Mouse (Mus musculus): ENCODE results near the gene Fam222b. TPM values are rescaled to one million over a fixed set of nuclear protein-coding genes. Genes with fewer than 3 reads are reported as not detected.
A peak's percentile ranks its signal among the peaks of the same experiment; 100 is the strongest.
"Not testable (repeated sequence)": the region's sequence is repeated elsewhere in the genome, so short reads cannot be mapped to it uniquely, and the experiment has no call there.

Gene Fam222b
- polyA plus RNA-seq (2015; fragmentation: Nextera tagmentation; extraction: Ambion mirVana), result 14.1 and 16.2 TPM in 2 replicates

DNA sequence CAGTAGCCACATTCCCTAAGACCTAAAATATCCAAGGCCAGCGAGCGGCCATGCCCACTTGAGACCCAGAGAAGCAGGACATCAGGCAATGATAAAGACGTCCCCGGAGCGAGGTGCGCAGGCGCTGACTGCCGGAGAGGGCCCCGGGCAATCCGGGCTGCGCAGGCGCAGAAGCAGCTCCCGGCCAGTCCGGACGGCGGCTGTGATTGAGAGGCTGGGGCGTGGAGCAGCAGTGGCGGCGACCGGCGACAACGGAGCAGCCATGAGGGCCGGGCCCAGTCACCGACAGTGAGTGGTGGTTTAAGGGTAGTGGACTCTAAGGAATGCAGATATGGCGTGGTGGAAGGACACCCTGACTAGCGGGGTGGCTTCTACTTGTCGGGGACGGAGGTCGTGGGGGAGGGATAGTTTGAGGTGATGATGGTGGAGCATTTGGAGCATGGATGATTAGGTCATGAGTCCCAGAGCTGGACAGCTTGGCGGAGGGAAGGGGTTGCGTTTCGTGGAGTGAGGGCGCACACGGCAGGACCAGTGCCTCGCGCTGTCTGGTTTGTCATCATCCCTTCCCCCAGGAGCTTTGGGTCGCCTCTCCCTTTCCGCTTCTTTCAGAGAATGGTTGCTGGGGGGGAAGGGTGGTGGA lies at the start of gene Fam222b:
Fam222b (plus strand) TSS at position 157 of the 640 bp plus-strand sequence.
- Histone ChIP-seq H3K36me3 (no peaks in the 10 kb centered on the region), H3K4me1 (replicated peaks) (peaks cover 31% of the 10 kb centered on the region), H3K27me3 (no peaks in the 10 kb centered on the region), H3K4me2 (peak within 1 kb of the TSS; percentile 83), H3K27ac (peak within 1 kb of the TSS; percentile 92), H3K9me3 (replicated peaks) (no peaks in the 10 kb centered on the region), H3K4me3 (peak within 1 kb of the TSS; percentile 95), H3K9ac (peak within 1 kb of the TSS; percentile 90)
- WGBS, result under 1% methylated on average over 38 of the region's 38 CpGs
- ATAC-seq (replicated peaks; ENCODE audit: insufficient number of reproducible peaks, insufficient read depth, low FRiP score, low read depth), result peak; percentile 95

DNA sequence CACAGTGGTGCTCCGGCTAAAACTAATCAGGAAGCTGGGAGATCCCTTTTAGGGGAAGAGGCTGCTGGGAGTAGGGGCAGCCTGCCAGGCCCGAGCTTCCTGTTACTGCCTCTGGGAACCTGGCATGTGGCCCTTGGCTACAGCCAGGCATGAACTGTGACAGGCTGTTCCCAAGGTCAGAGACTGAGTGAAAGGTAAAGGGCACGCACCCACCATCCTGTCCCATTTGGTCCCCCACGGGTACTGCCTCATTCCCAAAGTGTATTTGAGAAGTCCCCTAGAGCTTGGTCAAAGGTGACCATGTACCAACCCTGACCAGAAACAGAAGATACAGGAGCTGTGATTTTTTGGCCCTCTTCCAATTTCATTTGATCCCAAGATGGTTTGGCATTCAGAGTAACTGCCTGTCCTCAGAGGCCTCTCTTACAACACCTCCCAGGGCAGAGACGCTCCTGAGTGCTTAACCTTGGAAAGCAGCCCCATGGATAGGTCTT lies 49.7 kb upstream of the Fam222b start:
- H3K36me3 ChIP-seq, result peaks cover 7% of the 10 kb centered on the region
- H3K4me1 ChIP-seq (replicated peaks), result peaks cover 16% of the 10 kb centered on the region
- ATAC-seq (replicated peaks; ENCODE audit: insufficient number of reproducible peaks, insufficient read depth, low FRiP score, low read depth), result peak; percentile 94
- H3K4me2 ChIP-seq, result peak overlapping the region; percentile 24
- no peaks in the 10 kb centered on the region for H3K27me3 ChIP-seq
- 24% methylated on average over 5 of the region's 5 CpGs for WGBS
- H3K9me3 ChIP-seq (replicated peaks), result no peaks in the 10 kb centered on the region
- no peak overlapping the region for H3K4me3 ChIP-seq
- H3K27ac ChIP-seq, result peak overlapping the region; percentile 91
- H3K9ac ChIP-seq, result no peak overlapping the region

DNA sequence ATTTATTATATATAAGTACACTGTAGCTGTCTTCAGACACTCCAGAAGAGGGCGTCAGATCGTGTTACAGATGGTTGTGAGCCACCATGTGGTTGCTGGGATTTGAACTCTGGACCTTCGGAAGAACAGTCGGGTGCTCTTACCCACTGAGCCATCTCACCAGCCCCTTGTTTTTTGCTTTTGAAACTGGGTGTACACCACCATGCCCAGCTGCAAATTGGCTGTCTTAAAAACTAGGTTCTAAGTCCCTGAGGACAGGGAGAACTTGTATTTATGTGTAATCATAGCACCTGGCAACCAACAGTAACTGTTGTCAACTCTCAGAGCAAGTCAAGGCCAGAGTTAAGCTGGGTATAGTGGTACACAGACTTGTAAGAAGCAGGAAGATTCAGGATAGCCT lies 45.8 kb upstream of the Fam222b start:
- not testable (repeated sequence) for H3K4me2 ChIP-seq; H3K27ac ChIP-seq; H3K4me3 ChIP-seq; ATAC-seq (replicated peaks; ENCODE audit: insufficient number of reproducible peaks, insufficient read depth, low FRiP score, low read depth); H3K9ac ChIP-seq; H3K27me3 ChIP-seq; H3K9me3 ChIP-seq (replicated peaks)
- peaks cover 24% of the 10 kb centered on the region for H3K36me3 ChIP-seq
- H3K4me1 ChIP-seq (replicated peaks), result peaks cover 16% of the 10 kb centered on the region
- WGBS, result 81% methylated on average over 4 of the region's 4 CpGs

DNA sequence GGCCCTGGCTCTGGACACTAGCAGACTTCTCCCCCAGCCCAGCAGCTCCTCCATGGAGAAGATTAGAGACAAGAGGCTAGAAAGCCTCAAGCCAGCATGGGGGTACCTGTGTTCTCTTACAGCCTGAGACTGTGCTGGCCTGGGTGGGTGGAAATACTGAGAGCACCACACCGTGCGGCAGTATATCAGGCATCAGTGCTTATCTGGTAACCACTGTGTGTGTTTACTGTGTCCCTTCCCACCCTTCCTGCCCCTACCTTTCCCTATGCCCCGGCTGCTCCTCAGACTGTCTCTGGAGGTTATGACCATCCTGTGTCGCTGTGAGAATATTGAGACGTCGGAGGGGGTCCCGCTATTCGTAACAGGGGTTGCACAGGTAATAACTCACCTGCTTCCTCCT lies 41.4 kb upstream of the Fam222b start:
- H3K27me3 ChIP-seq, result no peaks in the 10 kb centered on the region
- no peak overlapping the region for H3K4me3 ChIP-seq
- no peaks in the 10 kb centered on the region for H3K4me1 ChIP-seq (replicated peaks)
- no peaks in the 10 kb centered on the region for H3K9me3 ChIP-seq (replicated peaks)
- no peak overlapping the region for H3K4me2 ChIP-seq
- H3K9ac ChIP-seq, result no peak overlapping the region
- H3K36me3 ChIP-seq, result peaks cover 54% of the 10 kb centered on the region
- no peak overlapping the region for H3K27ac ChIP-seq
- ATAC-seq (replicated peaks; ENCODE audit: insufficient number of reproducible peaks, insufficient read depth, low FRiP score, low read depth), result no peak
- 86% methylated on average over 8 of the region's 8 CpGs for WGBS

DNA sequence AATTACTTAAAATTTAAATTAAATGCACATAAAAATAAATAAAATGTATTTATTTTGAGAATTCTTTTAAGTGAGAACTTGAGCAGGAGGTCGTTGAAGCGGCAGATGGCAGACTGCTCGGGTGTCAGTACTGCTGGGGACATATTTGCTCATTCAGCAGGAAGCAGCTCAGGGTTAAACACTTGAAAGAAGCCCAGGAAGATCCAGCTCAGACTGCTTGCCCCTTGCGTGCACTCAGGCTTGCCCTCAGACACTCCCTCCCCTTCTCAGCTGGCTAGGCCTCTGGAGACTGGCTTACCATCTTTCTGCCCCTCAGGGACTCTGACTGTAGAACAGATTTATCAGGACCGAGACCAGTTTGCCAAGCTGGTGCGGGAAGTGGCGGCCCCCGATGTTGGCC lies 37.5 kb upstream of the Fam222b start:
- ATAC-seq (replicated peaks; ENCODE audit: insufficient number of reproducible peaks, insufficient read depth, low FRiP score, low read depth), result no peak

DNA sequence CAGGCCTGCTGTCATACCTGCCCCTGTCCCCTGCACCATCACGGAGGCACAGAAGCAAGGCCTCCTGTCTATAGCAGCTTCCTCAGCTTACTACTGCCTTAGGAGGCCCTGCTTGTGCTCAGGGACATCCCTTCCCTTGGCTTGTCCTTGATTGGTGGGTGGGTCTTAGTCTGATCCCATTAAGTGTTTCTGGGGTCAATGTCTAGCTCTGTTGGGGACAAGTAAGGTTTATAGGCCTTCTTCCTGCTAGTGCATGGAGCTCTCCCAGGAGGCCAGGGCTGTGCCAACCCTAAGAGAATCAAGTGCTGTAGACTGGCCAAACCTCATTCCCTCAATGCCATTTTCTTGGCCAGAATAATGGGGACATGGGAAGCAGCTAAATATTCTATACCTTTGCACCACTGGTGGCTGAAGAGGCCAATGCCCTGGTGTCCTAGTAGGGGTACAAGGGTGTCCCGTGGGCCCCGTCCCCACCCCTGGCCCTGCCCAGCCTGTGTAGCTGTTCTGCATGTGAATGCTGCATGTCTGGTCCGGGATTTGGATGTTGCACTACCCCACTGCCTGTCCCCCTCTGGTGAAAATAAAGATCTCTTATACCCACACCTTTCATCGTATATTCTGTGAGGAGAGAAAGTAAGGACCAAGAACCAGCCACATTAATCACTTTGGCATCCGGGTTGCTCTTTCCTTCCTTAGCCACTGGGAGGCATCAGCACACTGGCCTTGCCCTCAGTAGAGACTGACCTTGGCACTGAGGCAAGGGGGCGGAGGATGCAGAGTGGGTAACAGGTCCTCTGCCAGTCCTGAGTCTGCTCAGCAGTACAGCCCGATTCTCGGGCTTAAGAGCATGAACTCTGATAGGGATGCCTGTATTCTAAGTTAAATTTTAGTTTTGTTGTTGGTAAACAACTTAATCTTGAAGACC lies 34.4 kb upstream of the Fam222b start:
- no peak overlapping the region for H3K27ac ChIP-seq
- peak; percentile 78 for ATAC-seq (replicated peaks; ENCODE audit: insufficient number of reproducible peaks, insufficient read depth, low FRiP score, low read depth)
- 0 out of 2 replicates have a peak, but pooled peaks cover 3% of the 10 kb centered on the region for H3K4me1 ChIP-seq (replicated peaks)
- no peaks in the 10 kb centered on the region for H3K27me3 ChIP-seq
- peaks cover 41% of the 10 kb centered on the region for H3K36me3 ChIP-seq
- WGBS, result 42% methylated on average over 9 of the region's 9 CpGs
- no peak overlapping the region for H3K4me3 ChIP-seq
- H3K4me2 ChIP-seq, result no peak overlapping the region
- H3K9ac ChIP-seq, result no peak overlapping the region
- no peaks in the 10 kb centered on the region for H3K9me3 ChIP-seq (replicated peaks)

More for the DNA sequence above, 37.5 kb upstream of the Fam222b start:
- H3K4me2 ChIP-seq, result no peak overlapping the region
- no peak overlapping the region for H3K9ac ChIP-seq
- WGBS, result 82% methylated on average over 8 of the region's 8 CpGs
- peaks cover 51% of the 10 kb centered on the region for H3K36me3 ChIP-seq
- H3K27me3 ChIP-seq, result no peaks in the 10 kb centered on the region
- H3K4me3 ChIP-seq, result no peak overlapping the region
- 0 out of 2 replicates have a peak, but pooled peaks cover 3% of the 10 kb centered on the region for H3K4me1 ChIP-seq (replicated peaks)
- no peaks in the 10 kb centered on the region for H3K9me3 ChIP-seq (replicated peaks)
- no peak overlapping the region for H3K27ac ChIP-seq

DNA sequence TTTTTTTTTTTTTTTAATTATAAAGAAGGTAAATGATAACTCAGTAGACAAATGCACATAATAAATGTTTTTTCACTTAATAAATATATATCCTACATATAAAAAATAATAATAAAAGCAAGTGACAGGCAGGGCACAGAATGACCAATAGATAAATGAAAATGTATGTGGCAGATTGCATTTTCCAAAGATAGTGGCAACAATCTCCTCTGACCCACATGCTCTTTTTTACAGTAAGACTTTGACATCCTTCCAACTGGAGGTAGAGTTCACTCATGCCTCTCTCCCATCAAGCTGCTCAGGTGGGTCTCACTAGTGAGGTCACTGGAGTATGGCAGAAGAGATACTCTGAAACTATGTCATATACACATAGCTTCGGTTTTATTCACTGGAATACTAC lies 31.9 kb upstream of the Fam222b start:
- ATAC-seq (replicated peaks; ENCODE audit: insufficient number of reproducible peaks, insufficient read depth, low FRiP score, low read depth), result no peak
- 69% methylated on average over 1 of the region's 1 CpGs for WGBS

DNA sequence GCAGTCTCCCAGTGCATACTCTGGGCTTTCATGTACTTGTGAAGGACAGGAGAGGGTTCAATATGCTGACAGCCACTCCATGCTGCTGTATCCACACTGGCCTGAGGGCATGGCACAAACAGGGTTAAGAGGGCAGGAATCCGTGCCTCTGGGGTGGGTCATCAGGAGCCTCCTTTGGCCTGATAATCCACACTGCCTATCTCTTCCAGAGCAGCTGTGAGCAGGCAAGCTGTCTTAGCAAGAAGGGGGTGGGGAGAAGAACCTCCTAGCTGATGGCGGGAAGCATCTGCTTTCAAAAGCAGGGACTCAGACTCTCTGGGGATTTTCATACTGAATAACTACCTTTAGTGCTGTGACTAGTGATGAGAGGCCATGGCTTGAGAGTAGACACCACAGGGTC lies 28.6 kb upstream of the Fam222b start:
- H3K9me3 ChIP-seq (replicated peaks), result no peaks in the 10 kb centered on the region
- H3K27ac ChIP-seq, result no peak overlapping the region
- no peaks in the 10 kb centered on the region for H3K27me3 ChIP-seq
- H3K4me3 ChIP-seq, result no peak overlapping the region
- ATAC-seq (replicated peaks; ENCODE audit: insufficient number of reproducible peaks, insufficient read depth, low FRiP score, low read depth), result no peak
- WGBS, result 26% methylated on average over 2 of the region's 2 CpGs
- H3K4me2 ChIP-seq, result no peak overlapping the region
- no peaks in the 10 kb centered on the region for H3K36me3 ChIP-seq
- H3K4me1 ChIP-seq (replicated peaks), result no peaks in the 10 kb centered on the region; the same call in 1 of the 2 replicates
- H3K9ac ChIP-seq, result no peak overlapping the region

More for the DNA sequence above, 31.9 kb upstream of the Fam222b start:
- Histone ChIP-seq H3K27me3 (no peaks in the 10 kb centered on the region), H3K4me1 (replicated peaks) (0 out of 2 replicates have a peak, but pooled peaks cover 3% of the 10 kb centered on the region), H3K4me2 (no peak overlapping the region), H3K4me3 (no peak overlapping the region), H3K9ac (no peak overlapping the region), H3K27ac (no peak overlapping the region), H3K36me3 (peaks cover 21% of the 10 kb centered on the region), H3K9me3 (replicated peaks) (no peaks in the 10 kb centered on the region)

DNA sequence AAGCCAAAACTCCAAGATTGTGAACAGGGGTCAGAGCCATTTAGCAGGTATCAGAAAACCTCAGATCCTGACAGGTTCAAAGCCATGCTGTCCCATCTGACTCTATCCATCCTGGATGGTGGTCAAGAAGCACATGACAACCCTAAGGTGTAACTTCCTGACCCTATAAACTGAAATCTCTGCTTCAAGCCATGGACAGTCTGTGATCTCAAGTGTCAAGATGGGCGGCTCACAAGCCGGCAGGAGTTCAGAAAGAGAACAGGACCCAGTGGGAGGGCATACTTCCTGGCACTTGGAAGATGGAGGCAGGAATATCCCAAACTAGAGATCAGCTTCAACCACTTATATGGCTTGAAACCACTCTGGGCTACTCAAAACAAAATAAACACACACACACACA lies 27.8 kb upstream of the Fam222b start:
- Histone ChIP-seq H3K4me3 (no peak overlapping the region), H3K4me2 (no peak overlapping the region), H3K9ac (no peak overlapping the region), H3K4me1 (replicated peaks) (no peaks in the 10 kb centered on the region; the same call in 1 of the 2 replicates), H3K9me3 (replicated peaks) (no peaks in the 10 kb centered on the region), H3K27me3 (no peaks in the 10 kb centered on the region), H3K27ac (no peak overlapping the region), H3K36me3 (no peaks in the 10 kb centered on the region)
- WGBS, result 68% methylated on average over 2 of the region's 2 CpGs
- ATAC-seq (replicated peaks; ENCODE audit: insufficient number of reproducible peaks, insufficient read depth, low FRiP score, low read depth), result no peak

DNA sequence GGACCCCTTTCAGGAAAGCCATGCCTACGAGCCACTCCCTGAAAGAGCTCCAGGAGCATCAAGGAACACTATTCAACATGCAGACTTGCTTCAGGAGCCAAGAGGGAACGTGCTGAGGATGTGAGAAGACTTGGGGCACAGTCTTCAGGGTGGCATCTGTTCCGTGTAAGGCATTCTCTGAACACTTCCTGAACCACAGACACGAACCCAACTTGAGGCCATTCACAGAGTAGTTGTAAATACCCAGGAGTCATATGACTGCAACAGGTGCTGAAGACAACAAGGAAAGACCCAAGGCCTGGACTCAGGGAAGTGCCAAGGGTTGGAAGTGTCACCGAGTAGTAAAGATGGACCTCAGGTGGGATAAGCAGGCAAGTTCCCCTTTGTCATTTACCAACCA lies 26.9 kb upstream of the Fam222b start:
- Histone ChIP-seq H3K27me3 (no peaks in the 10 kb centered on the region), H3K4me3 (no peak overlapping the region), H3K9me3 (replicated peaks) (no peaks in the 10 kb centered on the region), H3K27ac (no peak overlapping the region), H3K9ac (no peak overlapping the region), H3K4me2 (no peak overlapping the region), H3K4me1 (replicated peaks) (no peaks in the 10 kb centered on the region; the same call in 1 of the 2 replicates), H3K36me3 (peaks cover 4% of the 10 kb centered on the region; the same call in 1 of the 2 replicates)
- WGBS, result 71% methylated on average over 5 of the region's 5 CpGs
- no peak for ATAC-seq (replicated peaks; ENCODE audit: insufficient number of reproducible peaks, insufficient read depth, low FRiP score, low read depth)

DNA sequence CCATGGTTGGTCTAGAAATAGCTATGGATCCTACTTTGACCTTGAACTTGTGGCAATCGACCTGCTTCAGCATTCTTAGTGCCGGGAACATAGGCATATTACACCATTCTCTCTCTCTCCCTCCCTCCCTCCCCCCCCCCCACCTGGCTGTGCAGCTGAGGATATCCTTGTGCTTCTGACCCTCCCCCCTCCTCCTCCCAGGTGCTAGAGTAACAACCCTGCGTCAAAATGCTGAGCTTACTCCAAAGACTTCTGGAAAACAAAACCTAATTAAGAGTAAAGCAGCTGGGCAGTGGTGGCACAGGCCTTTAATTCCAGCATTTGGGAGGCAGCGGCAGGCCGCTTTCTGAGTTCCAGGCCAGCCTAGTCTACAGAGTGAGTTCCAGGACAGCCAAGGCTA lies 25.3 kb upstream of the Fam222b start:
- no peak for ATAC-seq (replicated peaks; ENCODE audit: insufficient number of reproducible peaks, insufficient read depth, low FRiP score, low read depth)
- Histone ChIP-seq H3K9me3 (replicated peaks) (no peaks in the 10 kb centered on the region), H3K36me3 (peaks cover 18% of the 10 kb centered on the region), H3K4me2 (no peak overlapping the region), H3K27ac (no peak overlapping the region), H3K4me3 (no peak overlapping the region), H3K4me1 (replicated peaks) (no peaks in the 10 kb centered on the region; the same call in 1 of the 2 replicates), H3K9ac (no peak overlapping the region), H3K27me3 (no peaks in the 10 kb centered on the region)
- 80% methylated on average over 5 of the region's 5 CpGs for WGBS

All from heart, embryonic 15.5 days (tissue).